Mouse (Mus musculus): ENCODE measurements around the gene Cox4i2.

DNA sequence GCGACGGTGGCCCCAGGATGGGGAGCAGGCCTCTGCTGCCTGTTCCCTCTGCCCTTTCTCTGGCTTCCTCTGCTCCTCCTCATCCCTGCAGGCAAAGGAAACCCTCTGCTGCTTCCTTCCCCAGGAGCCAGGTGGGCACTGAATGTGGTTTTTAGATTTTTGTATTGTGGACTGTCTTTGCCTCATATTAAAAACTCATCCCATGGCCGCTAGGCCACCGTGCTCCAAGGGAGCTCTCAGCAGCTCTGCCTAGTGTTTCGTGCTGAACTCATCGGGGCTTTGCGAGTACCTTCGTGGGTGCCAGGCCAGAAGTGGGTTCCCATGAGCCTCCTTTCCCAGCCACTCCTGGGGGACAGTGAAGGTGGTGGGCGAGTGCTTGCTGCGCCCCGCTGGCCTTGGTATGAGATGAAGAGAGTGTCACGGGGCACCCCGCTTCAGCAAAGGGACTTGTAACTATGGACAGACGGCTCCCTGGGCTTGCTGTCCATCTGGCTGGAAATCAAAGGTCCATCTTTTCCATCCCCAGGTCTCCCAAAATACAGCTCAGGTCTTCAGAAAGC lies 49.1 kb upstream of the Cox4i2 start:
- TF ChIP-seq CTCF (IDR thresholded peaks at IDR 0.05; ENCODE audit: insufficient read depth, low read depth, low read length) (no peak), POLR2A (IDR thresholded peaks at IDR 0.05; ENCODE audit: insufficient read depth, low read depth, low read length) (no peak)

Measured in olfactory bulb, adult 2 months (tissue).